Mouse (Mus musculus) forebrain, embryonic 10.5 days (tissue): ENCODE measurements around the gene Rc3h2. TPM values are rescaled to one million over a fixed set of nuclear protein-coding genes. Genes with fewer than 3 reads are reported as not detected.

Source experiments
- DNase-seq: peaks from one replicate; pipeline ENCODE4 v3.0.0-alpha.2; 2017; ENCODE audit warnings: low spot score; ENCODE audit errors: extremely low spot score
- H3K27ac ChIP-seq: fragments of 300-500 bp; sonication (generic); 2 replicates; pipeline ENCODE4 v1.5.1; 2016; ENCODE audit warnings: mild to moderate bottlenecking
- H3K27me3 ChIP-seq: fragments of 300-500 bp; sonication (generic); 2 replicates; pipeline ENCODE4 v1.6.1; 2016; ENCODE audit warnings: mild to moderate bottlenecking; ENCODE audit not compliant: poor library complexity, severe bottlenecking
- H3K36me3 ChIP-seq: fragments of 300-500 bp; sonication (generic); replicated peaks from 2 replicates; pipeline ENCODE4 v1.6.1; 2016; ENCODE audit warnings: mild to moderate bottlenecking, moderate library complexity
- H3K4me1 ChIP-seq: fragments of 300-500 bp; sonication (generic); 2 replicates; pipeline ENCODE4 v1.6.1; 2016
- H3K4me3 ChIP-seq: fragments of 300-500 bp; sonication (generic); 2 replicates; pipeline ENCODE4 v1.5.1; 2016; ENCODE audit warnings: mild to moderate bottlenecking, moderate library complexity
- H3K9me3 ChIP-seq: fragments of 300-500 bp; sonication (generic); 2 replicates; pipeline ENCODE4 v1.6.1; 2016; ENCODE audit warnings: mild to moderate bottlenecking, moderate library complexity
- WGBS: fragments of 180-500 bp; shearing (Covaris S2); methylation state at CpG from one replicate; pipeline ENCODE4 v1.1.7; 2016; 5-methylcytosine and 5-hydroxymethylcytosine counted together
- polyA plus RNA-seq: library from polyadenylated mRNA; unstranded; fragments of >200 nt; fragmentation: Nextera tagmentation; extraction: Ambion mirVana; gene quantifications from 2 replicates; pipeline ENCODE4 v1.2.1, GENCODE M21; 2016

Gene Rc3h2
- polyA plus RNA-seq, 1 experiment from 2014 or later, result 20.5 TPM

DNA sequence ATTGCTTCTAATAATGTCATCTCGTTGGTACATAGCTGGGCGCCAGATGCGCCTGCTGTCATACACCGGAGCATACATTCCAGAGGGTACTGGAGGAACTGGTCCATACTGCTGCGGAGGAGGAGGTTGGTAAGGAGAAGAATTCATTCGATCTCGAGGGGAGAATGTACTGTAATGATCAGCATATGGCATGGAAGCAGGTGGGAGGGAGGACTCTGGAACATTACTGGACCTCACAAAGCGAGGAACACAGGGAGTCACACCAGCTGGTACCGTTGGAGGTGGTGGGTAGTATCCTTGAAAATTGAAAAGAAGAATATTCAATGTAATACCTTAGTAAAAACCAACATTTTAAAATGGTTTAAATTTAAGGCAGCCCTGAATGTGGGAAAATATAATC, 39.8 kb downstream of the Rc3h2 start:
- 96% methylated on average over 9 of the region's 9 CpGs for WGBS
- no peak overlapping the region for H3K27ac ChIP-seq
- no peaks in the 10 kb centered on the region for H3K4me1 ChIP-seq
- no peak for DNase-seq
- H3K36me3 ChIP-seq, result peaks cover 84% of the 10 kb centered on the region
- no peak overlapping the region for H3K4me3 ChIP-seq
- no peaks in the 10 kb centered on the region for H3K27me3 ChIP-seq
- no peaks in the 10 kb centered on the region for H3K9me3 ChIP-seq

GRCm38 (mm10) chr2:37380189-37380588, 42.5 kb downstream of the Rc3h2 start:
- Histone ChIP-seq H3K27ac (no peak overlapping the region), H3K4me1 (no peaks in the 10 kb centered on the region), H3K4me3 (no peak overlapping the region), H3K27me3 (no peaks in the 10 kb centered on the region), H3K36me3 (peaks cover 96% of the 10 kb centered on the region), H3K9me3 (no peaks in the 10 kb centered on the region)
- DNase-seq, result peak; percentile 36
- 76% methylated on average over 2 of the region's 2 CpGs for WGBS

DNA sequence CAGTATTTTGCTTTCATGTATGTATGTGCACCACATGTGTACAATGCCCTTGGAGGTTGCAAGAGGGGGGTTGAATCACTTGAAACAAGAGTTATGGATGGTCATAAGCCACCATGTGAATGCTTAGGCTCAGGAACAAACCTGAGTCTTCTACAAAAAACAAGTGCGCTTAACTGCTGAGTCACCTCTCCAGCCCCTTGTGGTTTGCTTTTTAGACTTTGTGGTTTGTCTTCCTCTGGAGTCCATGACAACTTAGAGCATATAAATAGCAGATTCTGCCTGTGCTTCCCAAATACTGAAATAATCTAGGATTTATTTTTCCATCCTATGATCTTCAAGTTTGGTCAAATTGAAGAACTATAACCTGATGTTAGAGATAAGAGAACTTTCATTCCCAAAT, 46.7 kb downstream of the Rc3h2 start:
- no peaks in the 10 kb centered on the region for H3K4me1 ChIP-seq
- no peak for DNase-seq
- H3K27ac ChIP-seq, result no peak overlapping the region
- peaks cover 95% of the 10 kb centered on the region for H3K36me3 ChIP-seq
- 100% methylated on average over 1 of the region's 1 CpGs for WGBS
- no peaks in the 10 kb centered on the region for H3K9me3 ChIP-seq
- H3K27me3 ChIP-seq, result no peaks in the 10 kb centered on the region
- H3K4me3 ChIP-seq, result no peak overlapping the region

DNA sequence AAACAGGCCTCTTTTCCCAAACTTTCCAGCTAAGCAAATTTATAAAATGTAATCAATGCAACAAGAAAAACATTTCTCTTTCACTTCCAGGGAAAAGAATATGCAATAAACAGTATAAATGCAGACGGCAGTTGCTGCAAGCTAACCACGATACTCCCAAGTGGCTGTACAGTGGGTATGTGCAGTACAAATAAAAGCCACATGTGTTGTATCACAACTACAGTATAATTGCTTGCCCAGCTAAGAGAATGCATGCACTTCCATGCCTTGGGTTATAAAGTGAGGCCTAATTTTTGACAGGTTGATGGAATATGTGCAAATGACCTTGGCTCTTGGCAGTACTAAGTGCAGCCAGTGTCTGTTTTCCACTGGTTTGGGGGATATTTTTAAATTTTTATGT, 52.1 kb downstream of the Rc3h2 start:
- Histone ChIP-seq H3K27ac (no peak overlapping the region), H3K4me3 (no peak overlapping the region), H3K4me1 (no peaks in the 10 kb centered on the region), H3K36me3 (peaks cover 47% of the 10 kb centered on the region), H3K9me3 (no peaks in the 10 kb centered on the region), H3K27me3 (no peaks in the 10 kb centered on the region)
- 93% methylated on average over 2 of the region's 2 CpGs for WGBS
- DNase-seq, result no peak

GRCm38 (mm10) chr2:37359908-37360307, 62.8 kb downstream of the Rc3h2 start:
- Histone ChIP-seq H3K4me1 (peaks cover 19% of the 10 kb centered on the region), H3K27ac (no peak overlapping the region), H3K27me3 (no peaks in the 10 kb centered on the region), H3K4me3 (peak overlapping the region; percentile 75), H3K36me3 (peaks cover 26% of the 10 kb centered on the region), H3K9me3 (no peaks in the 10 kb centered on the region)
- DNase-seq, result no peak
- WGBS, result 94% methylated on average over 2 of the region's 2 CpGs

DNA sequence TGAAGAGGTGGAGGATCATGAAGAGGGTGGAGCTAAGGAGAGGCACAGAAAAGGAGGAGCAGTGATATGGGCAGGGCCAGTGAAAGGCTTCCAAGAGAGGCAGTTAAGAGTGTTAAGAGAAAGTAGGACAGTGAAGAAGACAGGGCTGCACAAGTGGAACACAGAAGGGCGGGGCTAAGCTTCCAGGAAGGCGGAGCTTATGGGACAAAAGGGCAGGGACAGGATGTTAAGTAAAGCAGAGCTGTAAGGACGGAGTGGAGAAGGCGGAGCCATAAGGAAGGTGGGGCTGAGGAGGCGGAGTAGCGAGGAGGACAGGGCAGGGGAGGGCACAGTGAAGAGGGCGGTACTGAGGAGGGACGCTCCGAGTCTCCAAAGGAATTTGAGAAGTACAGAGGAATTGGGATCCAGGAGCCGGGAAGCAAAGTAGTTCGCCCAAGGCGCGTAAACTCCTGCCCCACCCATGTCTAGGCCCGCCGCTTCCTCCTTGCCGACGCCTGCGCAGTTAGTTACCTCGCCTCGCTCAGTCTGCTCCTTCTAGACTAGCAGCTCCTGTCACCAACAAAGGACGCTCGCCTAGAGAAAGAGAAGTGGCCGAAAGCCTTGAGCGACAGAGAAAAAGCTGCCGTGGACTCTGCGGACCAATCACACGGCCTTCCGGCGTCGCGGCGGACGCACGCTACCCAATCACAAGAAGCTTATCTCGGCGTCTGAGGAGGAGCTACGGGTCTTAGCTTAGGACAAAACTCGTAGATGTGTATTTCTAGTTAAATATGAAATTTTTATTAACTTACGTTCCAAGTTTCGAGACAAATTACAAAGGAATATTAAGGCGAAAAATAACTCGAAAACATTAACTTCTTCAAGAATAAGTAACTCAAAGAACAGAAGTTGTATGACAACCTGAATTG, 63.8 kb downstream of the Rc3h2 start, which contains the start of gene Pdcl:
Gene Pdcl, minus strand, starts transcription at position 700 of the 908 bp plus-strand sequence.
- H3K4me1 ChIP-seq, result peaks cover 19% of the 10 kb centered on the region
- peak; percentile 86 for DNase-seq
- under 1% methylated on average over 42 of the region's 42 CpGs for WGBS
- H3K27ac ChIP-seq, result peak within 1 kb of the TSS; percentile 94
- H3K36me3 ChIP-seq, result peaks cover 36% of the 10 kb centered on the region
- no peaks in the 10 kb centered on the region for H3K9me3 ChIP-seq
- H3K27me3 ChIP-seq, result no peaks in the 10 kb centered on the region
- H3K4me3 ChIP-seq, result peak within 1 kb of the TSS; percentile 75

DNA sequence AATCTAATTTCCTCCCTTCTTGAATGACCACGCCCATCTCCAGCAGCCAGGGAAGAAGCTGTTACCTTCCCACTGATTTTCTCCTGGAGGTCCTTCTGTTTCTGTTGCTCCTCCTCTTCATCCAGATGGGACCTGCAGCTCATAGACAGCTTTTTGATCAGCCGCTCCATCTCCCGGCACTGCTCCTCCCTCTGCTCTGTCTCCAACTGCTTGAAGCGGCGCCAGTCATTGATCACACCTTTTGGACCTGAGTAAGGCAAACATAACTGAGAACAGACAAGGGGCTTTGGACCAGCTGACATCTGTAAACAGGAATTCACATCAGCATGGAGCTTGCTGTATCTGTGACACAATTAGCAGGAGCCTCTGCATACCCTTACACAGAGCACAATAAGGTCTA, 67.1 kb downstream of the Rc3h2 start:
- WGBS, result 97% methylated on average over 5 of the region's 5 CpGs
- Histone ChIP-seq H3K36me3 (peaks cover 69% of the 10 kb centered on the region), H3K4me1 (peaks cover 19% of the 10 kb centered on the region), H3K27ac (no peak overlapping the region), H3K9me3 (no peaks in the 10 kb centered on the region), H3K27me3 (no peaks in the 10 kb centered on the region), H3K4me3 (no peak overlapping the region)
- DNase-seq, result no peak

DNA sequence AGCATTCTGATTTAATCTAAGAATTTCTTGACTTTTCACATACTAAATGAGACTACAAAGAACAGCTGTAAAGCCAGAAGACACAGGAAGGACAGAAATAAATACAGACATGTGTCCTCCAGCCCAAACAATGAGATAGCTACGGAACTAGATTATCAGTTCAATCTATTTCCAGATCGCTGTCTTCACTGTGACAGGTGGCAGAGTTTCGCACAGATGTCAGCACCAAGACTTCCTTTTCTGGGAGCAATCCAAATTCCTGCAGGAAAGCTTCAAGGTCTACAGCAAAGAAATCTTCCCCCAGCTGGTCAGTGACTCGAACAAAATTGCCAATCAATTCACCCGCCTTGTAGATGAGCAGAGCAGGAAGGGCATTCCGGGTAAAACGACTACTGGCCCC, 71.0 kb downstream of the Rc3h2 start:
- 94% methylated on average over 7 of the region's 7 CpGs for WGBS
- Histone ChIP-seq H3K4me3 (no peak overlapping the region), H3K9me3 (no peaks in the 10 kb centered on the region), H3K27me3 (no peaks in the 10 kb centered on the region), H3K36me3 (peaks cover 80% of the 10 kb centered on the region), H3K4me1 (no peaks in the 10 kb centered on the region), H3K27ac (no peak overlapping the region)
- no peak for DNase-seq

- no peaks in the 10 kb centered on the region for H3K27me3 ChIP-seq
- no peaks in the 10 kb centered on the region for H3K9me3 ChIP-seq
- no peak overlapping the region for H3K4me3 ChIP-seq
- no peaks in the 10 kb centered on the region for H3K4me1 ChIP-seq
- DNase-seq, result peak; percentile 29
- H3K36me3 ChIP-seq, result no peaks in the 10 kb centered on the region
- H3K27ac ChIP-seq, result no peak overlapping the region
- 69% methylated on average over 10 of the region's 10 CpGs for WGBS
Observed at GRCm38 (mm10) chr2:37338497-37339187, 84.1 kb downstream of the Rc3h2 start.

GRCm38 (mm10) chr2:37333321-37333720, 89.4 kb downstream of the Rc3h2 start:
- Histone ChIP-seq H3K27me3 (no peaks in the 10 kb centered on the region), H3K36me3 (no peaks in the 10 kb centered on the region), H3K9me3 (peaks cover 6% of the 10 kb centered on the region; the same call in 1 of the 2 replicates), H3K4me3 (no peak overlapping the region), H3K27ac (no peak overlapping the region), H3K4me1 (no peaks in the 10 kb centered on the region)
- WGBS, result 88% methylated on average over 2 of the region's 2 CpGs
- DNase-seq, result no peak

DNA sequence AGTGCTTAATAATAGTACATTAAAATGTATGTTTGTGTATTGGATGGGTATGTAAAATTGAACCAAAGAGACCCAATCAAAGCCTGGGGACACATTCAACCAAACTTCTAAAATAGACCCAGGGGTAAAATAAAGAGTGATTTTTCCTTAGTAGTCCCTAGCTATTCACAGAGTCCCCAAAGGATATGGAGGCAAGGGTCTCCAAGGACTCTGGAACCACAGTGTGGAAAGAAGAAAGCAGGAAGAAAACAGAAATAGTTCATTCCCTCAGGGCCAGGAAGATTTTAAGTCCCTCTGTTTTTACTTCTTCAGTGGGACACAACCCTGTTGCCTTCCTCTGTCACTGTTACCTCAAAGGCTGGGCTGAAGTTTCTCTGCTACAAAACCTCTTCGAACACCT, 96.5 kb downstream of the Rc3h2 start, which contains the start of gene Olfr368:
Gene Olfr368, plus strand, starts transcription at position 301 of the 400 bp plus-strand sequence.
- WGBS, result 85% methylated on average over 1 of the region's 1 CpGs
- DNase-seq, result no peak
- Histone ChIP-seq H3K27ac (no peak within 1 kb of the TSS), H3K9me3 (no peaks in the 10 kb centered on the region), H3K4me1 (no peaks in the 10 kb centered on the region), H3K27me3 (no peaks in the 10 kb centered on the region), H3K36me3 (no peaks in the 10 kb centered on the region), H3K4me3 (no peak within 1 kb of the TSS)
